Mouse (Mus musculus) MEL-GATA-1-ER (cell line): Measurements from ENCODE around the gene Nucb1.
A peak's percentile ranks its signal among the peaks of the same experiment; 100 is the strongest.
"Not testable (repeated sequence)": the region's sequence is repeated elsewhere in the genome, so short reads cannot be mapped to it uniquely, and the experiment has no call there.

Experiments
- DNase-seq: peaks from one replicate; pipeline ENCODE4 v3.0.0-alpha.2; 2012; ENCODE audit warnings: low read depth; ENCODE audit errors: extremely low read depth

Gene Nucb1

DNA sequence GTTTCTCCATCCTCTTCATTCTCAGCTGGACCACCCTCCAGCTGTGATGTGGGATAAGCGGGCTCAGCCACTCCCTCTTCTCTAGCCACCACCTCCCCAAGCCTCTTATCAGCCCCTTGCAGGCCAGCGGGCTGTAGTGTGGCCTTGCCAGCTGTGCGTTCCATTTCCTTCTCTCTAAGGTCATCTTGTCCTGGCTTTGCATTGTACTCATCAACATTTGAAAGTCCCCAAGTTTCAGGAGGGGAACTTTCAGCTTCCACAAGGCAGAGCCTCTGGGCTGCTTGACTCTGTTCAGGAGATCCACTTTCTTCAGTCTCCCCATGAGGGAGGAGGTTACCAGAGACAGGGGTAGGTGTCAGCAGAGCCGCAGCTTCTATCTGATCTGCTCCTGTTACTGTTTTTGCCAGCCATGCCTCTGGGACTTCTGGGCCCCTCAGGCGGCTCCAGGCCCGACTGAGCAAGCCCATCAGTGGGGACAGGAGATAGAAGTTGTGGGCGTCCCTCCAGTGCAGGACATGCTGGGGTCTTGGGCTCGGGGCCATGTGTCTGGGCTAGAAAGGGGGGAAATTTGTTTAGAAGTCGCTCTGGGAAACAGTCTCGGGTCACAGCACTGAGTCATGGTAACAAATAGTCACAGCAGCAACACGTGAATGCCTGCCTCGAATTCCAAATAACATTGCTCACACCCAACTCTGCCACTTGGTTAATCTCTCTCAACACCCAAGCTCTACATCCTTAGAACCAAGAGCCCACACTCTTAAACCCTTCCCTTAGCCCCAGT, 14.8 kb upstream of the Nucb1 start:
- DNase-seq, result peak; percentile 96

DNA sequence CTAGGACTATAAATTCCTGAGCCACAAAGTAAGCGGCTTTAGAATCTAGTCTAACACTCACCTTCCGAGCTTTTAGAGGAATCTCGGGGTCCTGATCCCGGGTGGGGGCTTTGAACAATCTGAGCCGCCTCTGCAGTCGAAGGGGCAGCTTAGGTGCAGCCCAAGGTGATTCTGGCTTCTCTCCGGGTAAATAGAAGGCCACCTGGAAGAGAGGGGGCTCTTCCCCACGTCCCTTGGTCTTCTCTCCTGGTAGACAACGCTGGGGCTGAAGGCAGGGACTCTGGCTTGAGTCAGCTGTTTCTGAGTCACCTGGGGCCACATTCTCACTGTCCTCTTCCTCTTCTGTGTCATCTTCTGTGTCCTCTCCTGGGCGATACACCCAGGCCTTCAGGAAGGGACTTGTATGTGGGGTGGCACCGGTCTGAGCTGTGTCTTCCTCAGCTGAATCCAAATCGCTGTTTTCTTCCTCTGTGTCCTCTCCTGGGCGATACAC, 13.5 kb upstream of the Nucb1 start:
- no peak for DNase-seq

DNA sequence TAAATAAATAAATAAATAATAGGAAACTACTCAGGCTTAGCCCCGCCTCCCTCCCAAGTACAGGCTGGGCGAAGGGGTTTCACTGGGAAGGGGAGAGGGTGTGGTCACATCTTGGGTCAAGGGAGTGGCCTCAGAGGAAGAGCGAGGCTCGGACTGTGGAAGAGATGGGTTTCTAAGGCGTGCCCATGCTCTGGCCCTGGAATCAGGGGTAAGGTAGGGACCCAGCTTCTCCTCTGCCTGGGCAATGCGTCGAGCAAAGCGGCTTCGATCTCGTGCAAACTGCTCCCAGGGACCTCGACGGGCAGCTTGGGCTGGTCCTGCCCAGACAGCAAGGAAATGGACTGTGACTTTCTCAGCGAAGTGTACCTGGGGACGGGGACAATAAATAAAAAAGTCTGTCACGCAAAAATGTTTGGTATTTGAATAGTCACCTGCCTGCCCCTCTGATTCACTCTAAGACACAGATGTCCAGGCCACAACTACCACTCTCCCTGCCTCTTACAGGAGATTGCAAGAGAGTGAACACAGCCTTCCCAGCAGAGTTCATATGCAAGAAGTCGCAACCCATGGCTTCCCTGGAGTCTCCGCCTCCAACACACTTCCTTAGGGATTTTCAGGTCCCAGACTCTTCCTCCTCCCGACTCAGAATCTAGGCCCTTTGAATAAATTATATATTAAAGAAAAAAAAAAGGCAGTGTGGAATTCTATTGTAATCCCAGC, 12.9 kb upstream of the Nucb1 start:
- no peak for DNase-seq

DNA sequence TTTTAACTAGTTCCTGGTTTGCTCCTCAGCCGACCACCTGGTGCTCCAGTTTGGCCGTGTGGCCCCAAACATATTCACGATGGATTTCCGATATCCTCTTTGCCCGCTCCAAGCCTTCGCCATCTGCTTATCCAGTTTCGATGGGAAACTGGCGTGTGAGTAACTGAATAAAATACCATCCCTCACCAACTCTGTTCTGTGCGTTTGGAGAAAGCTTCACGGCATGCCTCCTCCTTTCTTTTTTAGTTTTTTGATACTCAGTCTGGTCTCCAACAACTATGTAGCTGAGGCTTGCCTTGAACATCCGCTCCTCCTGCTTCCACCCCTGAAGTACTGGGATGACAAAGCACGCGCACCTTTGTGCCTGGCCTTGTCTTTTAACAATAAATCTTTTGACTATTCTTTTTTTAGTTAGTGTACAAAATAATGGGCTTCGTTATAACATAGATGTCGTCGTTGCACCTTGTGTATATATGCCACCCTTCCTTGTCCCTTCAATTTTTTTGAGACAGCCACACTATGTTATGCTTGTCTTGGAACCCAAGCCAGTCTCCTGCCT, 12.1 kb upstream of the Nucb1 start:
- no peak for DNase-seq

- DNase-seq, result peak; percentile 88
Observed at GRCm38 (mm10) chr7:45521728-45522184, 11.6 kb upstream of the Nucb1 start.

GRCm38 (mm10) chr7:45520605-45521004, 10.4 kb upstream of the Nucb1 start:
- DNase-seq, result no peak

- no peak for DNase-seq
Observed at GRCm38 (mm10) chr7:45519345-45520120, 9.3 kb upstream of the Nucb1 start.

DNA sequence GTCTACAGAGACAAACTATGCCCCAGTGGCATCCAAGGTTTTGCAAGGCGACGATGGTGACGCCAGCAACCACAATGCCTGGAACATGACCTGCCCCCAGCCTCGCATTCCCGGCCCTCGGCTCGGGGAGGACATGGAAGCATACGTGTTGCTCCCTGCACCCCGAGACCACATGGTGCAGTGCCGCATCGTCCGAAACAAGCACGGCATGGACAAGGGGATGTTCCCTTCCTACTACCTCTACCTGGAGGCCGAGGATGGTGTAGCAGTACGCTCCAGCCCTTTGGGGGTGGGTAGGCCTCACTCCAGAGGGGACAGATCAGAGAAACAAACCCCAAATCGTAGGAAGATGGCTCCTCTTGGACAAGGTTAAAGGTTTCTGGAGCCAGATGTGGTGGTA, 8.4 kb upstream of the Nucb1 start:
- no peak for DNase-seq

- DNase-seq, result not testable (repeated sequence)
Observed at GRCm38 (mm10) chr7:45516846-45517245, 6.6 kb upstream of the Nucb1 start.

- no peak for DNase-seq
Observed at GRCm38 (mm10) chr7:45515436-45515835, 5.2 kb upstream of the Nucb1 start.

DNA sequence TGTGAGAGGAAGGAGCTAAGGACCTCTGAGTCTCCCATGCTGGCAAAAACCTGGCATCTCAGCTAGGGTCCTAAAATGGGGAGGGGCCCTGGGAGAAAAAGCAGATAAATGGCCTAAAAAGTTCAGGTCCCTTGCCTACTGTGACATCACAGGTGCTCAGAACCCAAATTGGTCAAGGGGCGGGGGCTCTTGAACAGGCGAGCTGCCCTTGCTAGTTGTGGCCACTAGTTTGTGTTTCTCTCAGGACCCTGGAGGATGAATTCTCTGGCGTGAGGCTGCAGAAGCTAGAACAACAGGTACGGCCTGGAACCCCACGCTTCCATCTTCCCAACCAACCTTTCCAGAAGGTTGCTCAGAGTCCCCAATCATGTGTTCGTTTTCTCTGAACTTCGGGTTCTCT, 4.2 kb upstream of the Nucb1 start:
- DNase-seq, result no peak

DNA sequence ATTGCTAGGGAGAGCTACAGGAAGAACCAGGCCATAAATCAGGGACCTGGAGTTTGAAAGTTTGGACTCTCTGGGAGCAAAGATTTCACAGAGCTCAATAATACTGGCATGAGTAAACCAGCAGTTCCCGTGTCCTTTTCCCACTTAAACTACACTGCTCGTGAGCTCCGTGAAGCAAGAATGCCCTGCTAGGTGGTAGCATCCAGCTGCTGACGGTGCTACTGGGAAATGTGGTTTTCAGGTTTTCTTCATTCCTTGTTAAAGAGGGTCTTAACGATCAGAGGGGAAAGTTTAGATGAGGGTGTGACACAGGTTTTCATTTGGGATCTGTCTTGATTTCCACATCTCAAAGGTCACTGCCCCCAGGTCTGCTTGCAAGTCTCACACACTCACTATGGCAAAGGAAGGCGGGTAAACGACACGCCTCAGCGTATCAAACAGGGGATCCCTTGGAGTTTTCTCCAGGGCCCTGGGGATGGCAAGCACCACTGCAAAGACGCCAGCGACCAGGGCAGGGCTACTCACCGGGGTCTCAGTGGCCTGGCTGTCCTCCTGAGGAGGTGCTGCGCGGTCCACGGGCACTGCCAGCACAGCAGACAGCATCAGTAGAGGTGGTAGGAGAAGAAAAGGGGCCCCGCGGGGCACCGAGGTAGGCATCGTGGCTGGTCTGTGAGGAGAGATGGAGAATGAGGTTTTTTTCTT, 874 bp downstream of the Nucb1 start:
- DNase-seq, result peak; percentile 33

DNA sequence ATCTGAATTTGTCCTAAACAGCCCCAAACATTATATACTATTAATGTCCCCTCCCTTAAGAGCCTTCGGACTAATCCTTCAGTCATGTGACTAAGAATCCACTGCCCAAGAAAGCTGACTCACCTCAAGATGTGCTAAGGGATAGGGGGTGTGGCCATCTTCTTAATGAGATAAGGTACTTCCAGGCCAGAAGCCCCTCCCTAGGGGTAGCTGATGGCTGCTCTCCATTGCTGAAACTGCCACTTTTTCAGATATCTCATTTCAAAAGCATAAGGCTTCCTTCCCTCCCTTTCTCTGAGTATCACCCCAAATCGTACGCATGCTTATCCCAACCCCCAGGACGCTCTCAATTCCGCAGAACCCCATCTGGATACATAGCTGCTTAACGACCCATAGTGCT, 1.6 kb downstream of the Nucb1 start:
- peak; percentile 93 for DNase-seq

DNA sequence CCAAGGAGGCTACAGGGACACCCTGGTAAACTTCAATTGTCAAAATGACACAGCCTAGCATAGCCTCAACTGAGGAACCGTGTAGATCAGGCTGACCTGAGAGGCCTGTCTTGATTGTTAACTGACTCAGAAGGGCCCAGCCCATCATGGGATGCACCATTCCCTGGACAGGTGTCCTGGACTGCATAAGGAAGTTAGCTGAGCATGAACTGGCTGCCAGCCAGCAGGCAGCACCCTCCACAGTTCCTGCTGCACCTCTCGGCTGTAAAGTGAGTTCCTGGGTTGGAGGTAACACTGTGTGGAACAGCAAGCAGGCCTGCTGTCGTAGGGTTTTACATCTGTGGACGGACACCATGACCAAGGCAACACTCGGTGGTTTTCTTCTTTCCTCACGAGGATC, 2.6 kb downstream of the Nucb1 start:
- DNase-seq, result no peak

DNA sequence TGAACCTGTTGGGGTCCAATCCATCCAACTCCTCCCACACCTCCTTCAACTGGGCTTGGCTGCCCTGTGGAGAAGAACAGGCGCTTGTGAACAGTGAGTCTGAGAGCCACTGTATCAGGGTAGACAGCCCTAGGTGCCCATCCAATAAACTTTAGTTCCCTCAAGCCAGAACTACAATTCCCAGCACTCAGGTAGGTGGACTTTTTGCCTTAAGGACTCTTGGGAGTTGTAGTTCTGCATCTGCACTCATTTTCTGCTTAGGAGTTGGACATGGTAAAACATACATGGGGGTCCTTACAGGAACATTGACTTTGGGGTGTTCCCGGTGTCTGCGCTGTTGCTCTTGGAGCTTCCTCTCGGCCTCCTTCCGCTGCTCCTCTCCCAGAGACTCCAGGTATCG, 11.8 kb downstream of the Nucb1 start:
- no peak for DNase-seq

GRCm38 (mm10) chr7:45494548-45494947, 15.7 kb downstream of the Nucb1 start:
- no peak for DNase-seq

GRCm38 (mm10) chr7:45492951-45493350, 17.3 kb downstream of the Nucb1 start:
- DNase-seq, result no peak

GRCm38 (mm10) chr7:45492225-45492844, 17.9 kb downstream of the Nucb1 start:
- DNase-seq, result no peak

DNA sequence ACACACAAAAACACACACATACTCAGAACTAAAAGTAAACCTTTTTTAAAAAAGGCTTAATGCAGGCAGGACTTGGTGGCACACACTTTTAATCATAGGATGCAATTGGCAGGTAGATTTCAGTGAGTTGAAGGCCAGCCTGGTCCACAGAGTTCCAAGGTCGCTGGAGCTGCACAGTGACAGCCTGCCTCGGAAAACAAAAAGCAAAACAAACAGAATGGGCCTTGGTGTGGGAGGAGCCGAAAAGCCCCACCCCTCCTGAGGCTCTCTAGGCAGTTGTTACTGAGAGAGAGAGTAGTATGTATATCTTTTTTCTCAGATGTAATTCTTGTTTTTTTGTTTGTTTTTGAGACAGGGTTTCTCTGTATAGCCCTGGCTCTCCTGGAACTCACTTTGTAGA, 18.9 kb downstream of the Nucb1 start:
- DNase-seq, result no peak

GRCm38 (mm10) chr7:45490822-45491221, 19.4 kb downstream of the Nucb1 start:
- DNase-seq, result no peak
